Mouse (Mus musculus) testis, adult 10 weeks (tissue): ENCODE measurements around the gene Gm2042. TPM values are rescaled to one million over a fixed set of nuclear protein-coding genes. Genes with fewer than 3 reads are reported as not detected.

Experiments used
- polyA plus RNA-seq: library from polyadenylated mRNA; stranded (reverse); fragments of 350-450 nt; fragmentation: Illumina TruSeq; extraction: RNeasy Lipid Tissue Mini Kit (QIAGEN cat#74804); gene quantifications from one replicate; pipeline ENCODE4 v1.2.3, GENCODE M21; 2014; ENCODE audit warnings: low read depth, low replicate concordance

Gene Gm2042
- polyA plus RNA-seq, result not detected

DNA sequence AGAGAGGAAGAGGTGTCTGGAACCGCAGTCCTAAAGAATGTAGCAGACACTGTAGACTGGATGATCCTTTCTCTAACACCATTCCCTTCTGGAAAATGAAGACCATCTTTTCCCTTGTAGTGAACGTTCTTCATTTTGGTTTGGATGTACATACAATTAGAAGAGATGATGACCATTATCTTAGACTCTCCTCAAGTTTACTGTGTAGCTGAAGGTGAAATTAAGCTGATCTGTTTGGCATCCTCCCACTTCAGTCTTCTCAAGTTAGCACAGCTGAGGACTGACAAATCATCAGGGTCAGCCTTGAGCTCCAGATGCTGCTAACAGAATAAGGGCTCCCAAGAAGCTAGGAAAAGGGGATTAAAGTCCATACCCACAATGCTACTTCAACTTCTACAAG lies at the start of gene Gm2042:
Gene Gm2042 (plus strand): TSS at position 301 of the 400 bp plus-strand sequence.

DNA sequence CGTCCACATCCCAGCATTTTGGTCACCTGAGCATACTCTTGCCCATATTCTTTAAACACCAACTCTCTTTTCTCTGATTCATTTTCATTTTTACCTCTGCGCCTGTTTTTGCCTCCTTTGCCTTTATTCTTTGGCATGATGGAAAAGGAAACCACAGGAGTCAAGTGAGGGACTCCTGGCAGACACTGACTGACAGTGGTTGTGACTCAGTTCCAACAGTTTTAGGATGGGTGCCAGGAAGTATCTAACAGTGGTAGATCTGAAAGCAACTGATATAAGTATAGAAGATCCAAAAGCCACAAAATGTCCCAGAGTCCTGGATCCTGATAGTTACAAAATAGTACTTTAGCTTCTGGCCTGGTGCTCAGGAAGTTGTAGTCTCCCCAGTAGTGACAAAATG lies 34.2 kb upstream of the Gm2042 start, which contains the start of gene Gm2035:
Gene Gm2035 (minus strand): TSS at position 137 of the 400 bp plus-strand sequence.

Other genes with a start within 250 kb of the Gm2042 start
- gene Gm21319, start 178.3 kb upstream of the Gm2042 start, polyA plus RNA-seq, result not detected
- gene Gm21936, start 158.6 kb upstream of the Gm2042 start, polyA plus RNA-seq, result not detected
- 10.9 TPM for gene BB287469, start 137.5 kb upstream of the Gm2042 start, polyA plus RNA-seq
- gene Gm2001, start 111.7 kb upstream of the Gm2042 start, polyA plus RNA-seq, result not detected
- not detected for gene Gm2016, start 80.0 kb upstream of the Gm2042 start, polyA plus RNA-seq
- not detected for gene Gm2022, start 58.7 kb upstream of the Gm2042 start, polyA plus RNA-seq
- gene Gm2035, start 34.2 kb upstream of the Gm2042 start, polyA plus RNA-seq, result not detected
- not detected for gene Gm2075, start 57.8 kb downstream of the Gm2042 start, polyA plus RNA-seq
- not detected for gene Gm6803, start 64.7 kb downstream of the Gm2042 start, polyA plus RNA-seq
- 3.3 TPM for gene Gm2056, start 72.9 kb downstream of the Gm2042 start, polyA plus RNA-seq
- gene Gm16368, start 129.6 kb downstream of the Gm2042 start, polyA plus RNA-seq, result not detected
- not detected for gene Gm10436, start 228.0 kb downstream of the Gm2042 start, polyA plus RNA-seq